Mouse (Mus musculus) CD4-positive, CD25-positive, alpha-beta regulatory T cell (primary cell): ENCODE data around the gene Cxcl10. TPM values are rescaled to one million over a fixed set of nuclear protein-coding genes. Genes with fewer than 3 reads are reported as not detected.

Experiments
- polyA plus RNA-seq: library from polyadenylated mRNA; unstranded; fragments of 100-300 nt; shearing (Covaris generic); gene quantifications from one replicate; pipeline ENCODE4 v1.2.1, GENCODE M21; 2017

The Cxcl10 gene
- 8.4 TPM for polyA plus RNA-seq

DNA sequence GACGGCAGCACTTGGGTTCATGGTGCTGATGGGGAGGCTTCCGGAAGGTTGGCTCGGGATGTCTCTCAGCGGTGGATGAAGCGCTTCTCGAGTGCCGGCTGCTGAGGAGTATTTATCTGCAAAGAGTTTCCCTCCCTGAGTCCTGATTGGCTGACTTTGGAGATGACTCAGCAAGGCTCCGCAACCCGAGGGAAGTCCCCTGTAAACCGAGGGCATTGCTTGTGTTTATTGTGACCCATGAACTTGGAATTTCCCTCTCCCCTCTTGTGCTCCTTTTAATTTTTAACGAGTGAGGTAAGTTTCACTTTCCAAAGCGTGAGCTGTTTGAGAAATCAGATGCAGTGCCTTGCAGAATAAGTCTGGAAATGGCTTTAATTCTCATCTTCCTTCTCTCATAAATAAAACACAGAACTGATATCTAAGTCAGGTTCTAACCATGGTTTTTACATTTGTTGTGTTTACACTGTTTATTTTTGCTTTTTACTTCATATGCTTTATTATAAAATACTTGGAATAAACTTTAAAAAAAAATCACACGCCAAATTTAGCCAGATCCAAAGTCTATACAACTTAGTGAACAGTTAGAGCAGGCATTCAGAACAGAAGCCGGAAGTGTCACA is at the start of gene Cxcl10:
Gene Cxcl10 (minus strand): TSS at position 96 of the 620 bp plus-strand sequence.

DNA sequence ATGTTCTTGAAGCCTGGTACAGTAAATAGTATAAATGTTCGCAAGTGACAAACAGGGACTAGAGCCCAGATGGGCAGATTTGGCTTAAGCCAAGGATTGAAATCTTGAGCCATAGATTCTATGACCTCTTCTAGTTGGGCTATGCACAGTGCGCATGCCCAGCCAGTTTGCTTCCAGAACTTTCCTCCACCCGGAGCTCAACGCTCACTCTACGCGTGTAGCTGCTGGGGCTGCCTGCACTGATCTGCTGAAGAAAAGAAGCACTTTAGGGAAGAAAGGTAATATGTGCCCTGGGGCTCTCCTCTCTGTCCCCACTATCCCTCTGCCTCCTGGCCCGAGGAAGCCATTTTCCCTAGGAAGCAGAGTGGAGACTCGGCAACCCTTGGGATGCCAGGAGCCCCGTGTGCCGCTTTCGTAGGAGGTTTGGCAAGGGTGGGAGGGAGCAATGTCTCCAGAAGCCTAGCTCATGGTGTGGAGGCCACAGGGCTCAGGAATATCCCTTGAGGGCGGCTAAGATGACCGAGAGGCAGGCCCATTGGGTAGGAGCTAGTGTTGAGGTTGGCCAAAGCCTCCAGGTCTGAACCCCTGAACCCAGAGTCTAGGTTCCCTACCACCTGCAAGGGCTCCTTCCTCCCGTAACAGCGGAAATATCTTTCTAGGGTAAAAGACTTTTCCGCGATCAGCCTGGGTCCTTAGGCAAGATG is 16.9 kb downstream of the Cxcl10 start, which contains the start of gene Art3:
Gene Art3 (plus strand): TSS at position 193 of the 704 bp plus-strand sequence.

DNA sequence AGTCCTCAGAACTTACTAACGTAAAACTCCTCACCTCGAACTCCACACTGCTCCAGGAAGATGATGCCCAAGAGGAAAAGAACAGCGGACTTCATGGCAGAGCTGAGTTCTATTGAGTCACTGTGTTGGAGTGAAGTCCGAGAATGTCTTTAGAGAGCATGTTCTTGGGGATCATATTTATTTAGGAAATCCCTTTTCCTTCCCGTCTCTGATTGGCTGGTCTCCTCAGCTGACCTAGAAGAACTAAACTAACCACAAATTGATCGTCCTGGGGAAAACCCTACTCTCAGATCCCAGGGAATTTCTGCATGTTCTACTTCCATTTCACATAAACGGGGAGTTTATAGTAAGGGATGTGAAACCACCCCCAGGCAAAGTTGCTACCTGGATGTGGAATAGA is 20.8 kb downstream of the Cxcl10 start, which contains the start of gene Cxcl9:
Gene Cxcl9 (minus strand): TSS at position 151 of the 400 bp plus-strand sequence.

DNA sequence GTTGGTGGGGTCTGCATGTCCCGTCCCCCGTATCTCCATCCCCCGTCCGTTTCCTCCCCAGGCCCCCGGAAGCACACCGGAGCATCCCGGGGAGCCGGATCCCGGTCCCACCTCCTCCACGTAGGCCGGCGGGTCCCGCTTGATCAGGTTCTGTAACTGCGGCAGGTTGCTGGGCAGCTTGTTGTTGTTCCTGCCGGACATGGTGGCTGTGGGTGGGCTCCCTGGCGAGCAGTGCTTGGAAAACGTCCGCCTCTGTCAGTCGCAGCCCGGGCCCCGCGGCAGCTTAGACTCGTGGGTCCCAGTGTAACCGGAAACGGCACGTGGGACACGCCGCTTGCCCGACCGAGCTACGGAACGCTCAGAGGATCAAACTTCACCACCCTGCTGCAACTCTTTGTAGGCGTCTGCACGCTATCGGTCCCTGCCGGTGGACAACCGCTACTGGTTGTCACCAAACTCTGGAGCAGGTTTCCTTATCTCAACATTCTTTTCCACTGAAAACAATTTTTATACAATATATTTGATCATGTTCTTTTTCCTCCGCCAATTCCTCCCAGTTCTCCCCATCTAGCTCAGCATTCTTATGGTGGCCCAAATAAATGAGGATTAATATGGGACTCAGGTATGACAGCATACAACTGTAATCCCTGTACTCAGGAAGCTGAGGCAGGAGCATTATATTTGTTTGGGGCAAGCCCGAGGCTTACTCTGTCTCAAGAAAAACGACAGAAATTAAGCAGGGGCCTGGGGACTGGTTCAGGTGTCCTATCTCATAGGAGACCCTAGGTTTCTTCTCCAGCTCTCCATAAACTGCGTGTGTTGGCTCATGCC is 38.8 kb downstream of the Cxcl10 start, which contains the start of gene Sdad1:
Gene Sdad1 (minus strand): TSS at position 799 of the 831 bp plus-strand sequence.

Other genes with a start within 250 kb of the Cxcl10 start
- gene Uso1, start 211.0 kb downstream of the Cxcl10 start, polyA plus RNA-seq, result 49.7 TPM
- gene U90926, start 133.5 kb downstream of the Cxcl10 start, polyA plus RNA-seq, result not detected
- gene Ppef2, start 92.6 kb downstream of the Cxcl10 start, polyA plus RNA-seq, result not detected
- 6.9 TPM for gene Naaa, start 70.7 kb downstream of the Cxcl10 start, polyA plus RNA-seq
- gene Sdad1, start 38.4 kb downstream of the Cxcl10 start, polyA plus RNA-seq, result 42.1 TPM
- gene Cxcl9, start 20.8 kb downstream of the Cxcl10 start, polyA plus RNA-seq, result 0.28 TPM
- gene Art3, start 17.1 kb downstream of the Cxcl10 start, polyA plus RNA-seq, result 3.2 TPM
- 39.2 TPM for gene Nup54, start 86.3 kb upstream of the Cxcl10 start, polyA plus RNA-seq
- 28.6 TPM for gene Scarb2, start 157.9 kb upstream of the Cxcl10 start, polyA plus RNA-seq
- gene Fam47e, start 206.2 kb upstream of the Cxcl10 start, polyA plus RNA-seq, result not detected